Mouse (Mus musculus) forebrain, embryonic 16.5 days (tissue): ENCODE measurements at regions not wholly inside any gene's neighbourhood (a gene's known extent, or its start where the extent isn't known, plus 50 kb on each side); places are given as distances from the start of the nearest gene placed in this dataset.
"Not testable (repeated sequence)": the region's sequence is repeated elsewhere in the genome, so short reads cannot be mapped to it uniquely, and the experiment has no call there.

Source experiments
- ATAC-seq: fragments of 200-750 bp; cut with Nextera tagmentation; 2 replicates; pipeline ENCODE4 v1.8.0; 2017; ENCODE audit warnings: mild to moderate bottlenecking, moderate library complexity
- H3K27ac ChIP-seq: fragments of 300-500 bp; sonication (generic); 2 replicates; pipeline ENCODE4 v1.5.1; 2014; ENCODE audit warnings: low read length, control low read depth
- H3K27me3 ChIP-seq: fragments of 300-500 bp; sonication (generic); replicated peaks from 2 replicates; pipeline ENCODE4 v1.6.1; 2014; ENCODE audit warnings: low read length; ENCODE audit not compliant: control insufficient read depth, insufficient read depth
- H3K36me3 ChIP-seq: fragments of 300-500 bp; sonication (generic); 2 replicates; pipeline ENCODE4 v1.6.1; 2014; ENCODE audit not compliant: control insufficient read depth, insufficient read depth
- H3K4me1 ChIP-seq: fragments of 300-500 bp; sonication (generic); replicated peaks from 2 replicates; pipeline ENCODE4 v1.6.1; 2014; ENCODE audit warnings: low read length; ENCODE audit not compliant: control insufficient read depth, insufficient read depth
- H3K4me2 ChIP-seq: fragments of 300-500 bp; sonication (generic); 2 replicates; pipeline ENCODE4 v1.6.1; 2014; ENCODE audit warnings: mild to moderate bottlenecking, low read length, control low read depth
- H3K4me3 ChIP-seq: fragments of 300-500 bp; sonication (generic); replicated peaks from 2 replicates; pipeline ENCODE4 v1.5.1; 2014; ENCODE audit warnings: mild to moderate bottlenecking, low read length, control low read depth
- H3K9ac ChIP-seq: fragments of 300-500 bp; sonication (generic); replicated peaks from 2 replicates; pipeline ENCODE4 v1.6.1; 2014; ENCODE audit warnings: low read depth, low read length, control low read depth
- H3K9me3 ChIP-seq: fragments of 300-500 bp; sonication (generic); 2 replicates; pipeline ENCODE4 v1.6.1; 2016; ENCODE audit warnings: low read length; ENCODE audit not compliant: control insufficient read depth
- WGBS: fragments of 180-500 bp; shearing (Covaris S2); extraction: QIAGEN DNeasy Blood & Tissue Kit; methylation state at CpG from one replicate; pipeline ENCODE4 v1.1.7; 2014; 5-methylcytosine and 5-hydroxymethylcytosine counted together

GRCm38 (mm10) chr7:138467386-138467785 is 69.9 kb upstream of the Tcerg1l start:
- WGBS: 87% methylated on average over 1 of the region's 1 CpGs
- H3K4me2 ChIP-seq: no peak overlapping the region
- H3K4me1 ChIP-seq: no peaks in the 10 kb centered on the region; the same call in 1 of the 2 replicates
- H3K36me3 ChIP-seq: no peaks in the 10 kb centered on the region
- H3K27me3 ChIP-seq: no peaks in the 10 kb centered on the region
- H3K27ac ChIP-seq: no peak overlapping the region
- no peaks in the 10 kb centered on the region for H3K9me3 ChIP-seq
- no peak overlapping the region for H3K4me3 ChIP-seq
- no peak for ATAC-seq
- no peak overlapping the region for H3K9ac ChIP-seq

- H3K27ac ChIP-seq: no peak overlapping the region
- peaks cover 5% of the 10 kb centered on the region; the same call in 1 of the 2 replicates for H3K4me1 ChIP-seq
- no peak overlapping the region for H3K4me2 ChIP-seq
- no peak for ATAC-seq
- no peak overlapping the region for H3K4me3 ChIP-seq
- no peaks in the 10 kb centered on the region for H3K9me3 ChIP-seq
- no peaks in the 10 kb centered on the region for H3K27me3 ChIP-seq
- no peaks in the 10 kb centered on the region for H3K36me3 ChIP-seq
- no peak overlapping the region for H3K9ac ChIP-seq
- WGBS: 26% methylated on average over 7 of the region's 7 CpGs
Observed at GRCm38 (mm10) chr7:138457964-138458363, 60.4 kb upstream of the Tcerg1l start.

GRCm38 (mm10) chr7:138455371-138455770 is 57.8 kb upstream of the Tcerg1l start:
- ATAC-seq: no peak
- Histone ChIP-seq H3K27ac (no peak overlapping the region), H3K27me3 (no peaks in the 10 kb centered on the region), H3K36me3 (no peaks in the 10 kb centered on the region), H3K4me1 (peaks cover 7% of the 10 kb centered on the region; the same call in 1 of the 2 replicates), H3K9me3 (no peaks in the 10 kb centered on the region), H3K4me2 (no peak overlapping the region), H3K9ac (no peak overlapping the region), H3K4me3 (no peak overlapping the region)
- 93% methylated on average over 3 of the region's 3 CpGs for WGBS

- WGBS: 32% methylated on average over 14 of the region's 14 CpGs
- H3K27me3 ChIP-seq, ATAC-seq, H3K9me3 ChIP-seq, H3K4me3 ChIP-seq, H3K4me1 ChIP-seq, H3K27ac ChIP-seq, H3K36me3 ChIP-seq, H3K4me2 ChIP-seq, H3K9ac ChIP-seq: not testable (repeated sequence)
Observed at GRCm38 (mm10) chr7:138454498-138455225, 57.1 kb upstream of the Tcerg1l start.

- no peaks in the 10 kb centered on the region for H3K36me3 ChIP-seq
- no peak overlapping the region for H3K4me2 ChIP-seq
- ATAC-seq: no peak
- no peak overlapping the region for H3K9ac ChIP-seq
- no peaks in the 10 kb centered on the region for H3K27me3 ChIP-seq
- no peak overlapping the region for H3K27ac ChIP-seq
- no peak overlapping the region for H3K4me3 ChIP-seq
- H3K9me3 ChIP-seq: no peaks in the 10 kb centered on the region
- H3K4me1 ChIP-seq: 0 out of 2 replicates have a peak, but pooled peaks cover 2% of the 10 kb centered on the region
Observed at GRCm38 (mm10) chr7:138451321-138451720, 53.8 kb upstream of the Tcerg1l start.

- 0 out of 2 replicates have a peak, but pooled peaks cover 2% of the 10 kb centered on the region for H3K4me1 ChIP-seq
- no peak overlapping the region for H3K4me3 ChIP-seq
- WGBS: 78% methylated on average over 7 of the region's 7 CpGs
- no peaks in the 10 kb centered on the region for H3K27me3 ChIP-seq
- H3K9me3 ChIP-seq: no peaks in the 10 kb centered on the region
- H3K9ac ChIP-seq: no peak overlapping the region
- ATAC-seq: no peak
- H3K36me3 ChIP-seq: no peaks in the 10 kb centered on the region
- H3K4me2 ChIP-seq: no peak overlapping the region
- H3K27ac ChIP-seq: no peak overlapping the region
Observed at GRCm38 (mm10) chr7:138448519-138448918, 51.0 kb upstream of the Tcerg1l start.
